Mouse (Mus musculus): Measurements from ENCODE around the gene Itpr3. TPM values are rescaled to one million over a fixed set of nuclear protein-coding genes. Genes with fewer than 3 reads are reported as not detected.

The Itpr3 gene
- polyA plus RNA-seq, 1 experiment from 2014 or later = 2.2 TPM

- no peak overlapping the region for H3K9ac ChIP-seq
- ATAC-seq (ENCODE audit: low FRiP score, low read depth) = no peak
- no peaks in the 10 kb centered on the region for H3K9me3 ChIP-seq
- no peaks in the 10 kb centered on the region for H3K36me3 ChIP-seq
- 80% methylated on average over 6 of the region's 6 CpGs for WGBS
- H3K4me1 ChIP-seq = peaks cover 13% of the 10 kb centered on the region; the same call in 1 of the 2 replicates
- H3K27ac ChIP-seq = no peak overlapping the region
- H3K4me2 ChIP-seq (replicated peaks) = no peak overlapping the region
- no peak overlapping the region for H3K4me3 ChIP-seq
- no peaks in the 10 kb centered on the region for H3K27me3 ChIP-seq (replicated peaks)
Observed at GRCm38 (mm10) chr17:27154881-27155280, 97.8 kb downstream of the Itpr3 start.

DNA sequence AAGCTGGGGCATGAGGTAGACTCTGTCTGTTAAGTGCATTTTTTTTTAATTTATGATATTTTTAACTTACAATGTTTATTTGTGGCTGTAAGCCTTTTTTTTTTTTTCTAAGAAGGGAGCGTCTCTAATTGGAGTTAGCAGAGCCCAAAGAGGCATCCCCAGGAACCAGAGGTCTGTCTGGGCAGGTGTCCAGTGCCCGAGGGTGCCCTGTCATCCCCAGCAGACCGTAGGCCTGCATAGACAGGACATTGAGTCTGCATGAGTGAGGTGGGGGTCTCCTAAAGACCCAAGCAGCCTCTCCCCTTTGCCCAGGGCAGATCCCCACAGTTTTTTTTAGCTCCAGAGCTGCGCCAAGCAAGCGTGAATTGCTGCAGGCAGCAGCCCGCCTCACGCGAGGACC lies 98.6 kb downstream of the Itpr3 start:
- no peaks in the 10 kb centered on the region for H3K9me3 ChIP-seq
- no peaks in the 10 kb centered on the region for H3K27me3 ChIP-seq (replicated peaks)
- 68% methylated on average over 8 of the region's 8 CpGs for WGBS
- peaks cover 13% of the 10 kb centered on the region; the same call in 1 of the 2 replicates for H3K4me1 ChIP-seq
- no peak overlapping the region for H3K4me2 ChIP-seq (replicated peaks)
- H3K27ac ChIP-seq = no peak overlapping the region
- H3K4me3 ChIP-seq = no peak overlapping the region
- no peak for ATAC-seq (ENCODE audit: low FRiP score, low read depth)
- H3K9ac ChIP-seq = no peak overlapping the region
- no peaks in the 10 kb centered on the region for H3K36me3 ChIP-seq

- WGBS = 83% methylated on average over 6 of the region's 6 CpGs
Observed at GRCm38 (mm10) chr17:27158439-27158838, 101.3 kb downstream of the Itpr3 start.

GRCm38 (mm10) chr17:27159169-27159568 lies 102.1 kb downstream of the Itpr3 start:
- H3K27ac ChIP-seq = no peak overlapping the region
- WGBS = 79% methylated on average over 7 of the region's 7 CpGs
- H3K4me1 ChIP-seq = 0 out of 2 replicates have a peak, but pooled peaks cover 9% of the 10 kb centered on the region
- H3K4me3 ChIP-seq = no peak overlapping the region
- H3K27me3 ChIP-seq (replicated peaks) = no peaks in the 10 kb centered on the region
- no peaks in the 10 kb centered on the region for H3K36me3 ChIP-seq
- no peak overlapping the region for H3K9ac ChIP-seq
- H3K9me3 ChIP-seq = no peaks in the 10 kb centered on the region
- no peak for ATAC-seq (ENCODE audit: low FRiP score, low read depth)
- no peak overlapping the region for H3K4me2 ChIP-seq (replicated peaks)

More at GRCm38 (mm10) chr17:27158439-27158838, 101.3 kb downstream of the Itpr3 start:
- H3K4me3 ChIP-seq = no peak overlapping the region
- no peak overlapping the region for H3K4me2 ChIP-seq (replicated peaks)
- no peak for ATAC-seq (ENCODE audit: low FRiP score, low read depth)
- no peaks in the 10 kb centered on the region for H3K36me3 ChIP-seq
- H3K27ac ChIP-seq = no peak overlapping the region
- no peak overlapping the region for H3K9ac ChIP-seq
- no peaks in the 10 kb centered on the region for H3K27me3 ChIP-seq (replicated peaks)
- H3K9me3 ChIP-seq = no peaks in the 10 kb centered on the region
- peaks cover 11% of the 10 kb centered on the region; the same call in 1 of the 2 replicates for H3K4me1 ChIP-seq

- H3K36me3 ChIP-seq = no peaks in the 10 kb centered on the region
- no peak overlapping the region for H3K9ac ChIP-seq
- H3K9me3 ChIP-seq = no peaks in the 10 kb centered on the region
- ATAC-seq (ENCODE audit: low FRiP score, low read depth) = no peak
- H3K4me3 ChIP-seq = no peak overlapping the region
- no peak overlapping the region for H3K27ac ChIP-seq
- H3K4me1 ChIP-seq = peaks cover 15% of the 10 kb centered on the region; the same call in 1 of the 2 replicates
- WGBS = 77% methylated on average over 4 of the region's 4 CpGs
- no peak overlapping the region for H3K4me2 ChIP-seq (replicated peaks)
- H3K27me3 ChIP-seq (replicated peaks) = no peaks in the 10 kb centered on the region
Observed at GRCm38 (mm10) chr17:27160905-27161304, 103.8 kb downstream of the Itpr3 start.

DNA sequence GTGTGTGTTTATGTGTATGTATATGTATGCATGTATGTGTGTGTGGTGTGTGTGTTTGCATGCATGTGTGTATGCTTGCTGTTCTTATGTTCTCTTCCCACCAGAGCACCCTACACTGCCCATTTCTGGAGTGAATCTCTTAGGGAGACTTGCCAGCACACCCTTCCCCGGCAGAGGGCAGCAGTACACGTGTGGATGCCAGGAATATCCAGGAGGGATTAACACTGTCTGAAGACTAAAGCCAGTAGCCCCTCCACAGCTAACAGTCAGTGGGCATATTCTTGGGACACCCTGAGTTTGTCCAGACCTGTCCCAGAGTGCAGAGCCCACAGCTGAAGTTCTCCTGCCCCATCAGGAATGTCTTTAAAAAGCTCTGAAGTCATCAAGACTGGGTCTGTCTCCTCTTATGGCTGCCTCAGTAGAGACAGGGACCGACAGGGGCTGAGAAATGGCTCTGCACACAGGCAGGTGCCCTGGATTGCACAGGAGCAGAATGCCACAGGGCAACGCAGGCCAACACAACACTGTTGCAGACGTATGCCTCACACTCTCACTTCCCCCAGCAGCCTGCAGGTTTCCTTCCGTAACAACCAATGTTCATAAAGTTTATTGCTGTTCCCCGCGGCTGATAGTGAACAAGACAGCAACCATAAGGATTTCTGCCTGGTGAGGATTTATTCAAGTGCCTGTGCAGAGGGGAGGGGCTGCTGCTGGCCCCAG lies 108.1 kb downstream of the Itpr3 start:
- Histone ChIP-seq H3K9me3 (no peaks in the 10 kb centered on the region), H3K36me3 (no peaks in the 10 kb centered on the region), H3K27me3 (replicated peaks) (no peaks in the 10 kb centered on the region), H3K4me3 (no peak overlapping the region), H3K9ac (no peak overlapping the region), H3K4me1 (peaks cover 18% of the 10 kb centered on the region), H3K27ac (no peak overlapping the region), H3K4me2 (replicated peaks) (no peak overlapping the region)
- 48% methylated on average over 8 of the region's 8 CpGs for WGBS
- no peak for ATAC-seq (ENCODE audit: low FRiP score, low read depth)

GRCm38 (mm10) chr17:27166901-27167300 lies 109.8 kb downstream of the Itpr3 start:
- Histone ChIP-seq H3K4me2 (replicated peaks) (no peak overlapping the region), H3K9me3 (no peaks in the 10 kb centered on the region), H3K27me3 (replicated peaks) (no peaks in the 10 kb centered on the region; the same call in 1 of the 2 replicates), H3K4me1 (peaks cover 18% of the 10 kb centered on the region), H3K27ac (no peak overlapping the region), H3K36me3 (no peaks in the 10 kb centered on the region), H3K9ac (no peak overlapping the region), H3K4me3 (no peak overlapping the region)
- no peak for ATAC-seq (ENCODE audit: low FRiP score, low read depth)
- WGBS = 71% methylated on average over 6 of the region's 6 CpGs

- Histone ChIP-seq H3K9me3 (no peaks in the 10 kb centered on the region), H3K36me3 (no peaks in the 10 kb centered on the region), H3K4me3 (no peak within 1 kb of the TSS), H3K27ac (no peak within 1 kb of the TSS), H3K27me3 (replicated peaks) (no peaks in the 10 kb centered on the region; the same call in 1 of the 2 replicates), H3K9ac (no peak within 1 kb of the TSS; the same call in 1 of the 2 replicates), H3K4me1 (peaks cover 18% of the 10 kb centered on the region), H3K4me2 (replicated peaks) (no peak within 1 kb of the TSS)
- ATAC-seq (ENCODE audit: low FRiP score, low read depth) = no peak
- 68% methylated on average over 4 of the region's 4 CpGs for WGBS
Observed at GRCm38 (mm10) chr17:27167545-27167944, 110.4 kb downstream of the Itpr3 start, which contains the start of gene Ip6k3. TSS of gene Ip6k3 (minus strand) at chr17:27167795.

GRCm38 (mm10) chr17:27168569-27168968 lies 111.5 kb downstream of the Itpr3 start:
- Histone ChIP-seq H3K27ac (no peak overlapping the region), H3K4me3 (no peak overlapping the region), H3K4me1 (peaks cover 15% of the 10 kb centered on the region)

GRCm38 (mm10) chr17:27169952-27170695 lies 113.0 kb downstream of the Itpr3 start:
- no peak for ATAC-seq (ENCODE audit: low FRiP score, low read depth)
- no peaks in the 10 kb centered on the region for H3K9me3 ChIP-seq
- H3K9ac ChIP-seq = no peak overlapping the region
- H3K36me3 ChIP-seq = no peaks in the 10 kb centered on the region
- H3K4me1 ChIP-seq = peaks cover 18% of the 10 kb centered on the region
- H3K27ac ChIP-seq = no peak overlapping the region
- H3K27me3 ChIP-seq (replicated peaks) = no peaks in the 10 kb centered on the region; the same call in 1 of the 2 replicates
- H3K4me2 ChIP-seq (replicated peaks) = no peak overlapping the region
- 78% methylated on average over 11 of the region's 11 CpGs for WGBS
- no peak overlapping the region for H3K4me3 ChIP-seq

More at GRCm38 (mm10) chr17:27168569-27168968, 111.5 kb downstream of the Itpr3 start:
- no peaks in the 10 kb centered on the region for H3K9me3 ChIP-seq
- H3K36me3 ChIP-seq = no peaks in the 10 kb centered on the region
- no peak for ATAC-seq (ENCODE audit: low FRiP score, low read depth)
- H3K4me2 ChIP-seq (replicated peaks) = no peak overlapping the region
- no peak overlapping the region for H3K9ac ChIP-seq
- 94% methylated on average over 4 of the region's 4 CpGs for WGBS
- no peaks in the 10 kb centered on the region; the same call in 1 of the 2 replicates for H3K27me3 ChIP-seq (replicated peaks)

DNA sequence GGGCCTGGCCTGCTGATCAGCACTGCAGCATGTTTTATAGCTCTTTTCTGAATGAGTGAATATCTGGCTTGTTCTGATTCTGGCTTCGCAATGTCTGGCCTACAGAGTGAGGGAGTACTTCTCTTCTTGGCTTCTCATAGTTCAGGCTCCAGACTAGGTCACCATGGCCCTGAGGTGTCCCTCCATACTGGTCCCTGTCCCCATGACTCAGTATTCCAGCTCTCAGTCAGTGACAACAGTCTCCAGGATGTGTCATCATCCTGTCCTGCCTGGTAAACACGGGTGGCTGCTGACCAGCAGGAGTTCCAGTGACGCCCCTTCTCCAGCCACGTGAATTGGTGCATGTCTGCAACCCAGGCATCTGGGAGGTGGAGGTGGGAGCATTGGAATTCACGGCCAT lies 114.0 kb downstream of the Itpr3 start:
- H3K27me3 ChIP-seq (replicated peaks) = no peaks in the 10 kb centered on the region; the same call in 1 of the 2 replicates
- H3K27ac ChIP-seq = no peak overlapping the region
- no peak overlapping the region for H3K4me2 ChIP-seq (replicated peaks)
- H3K4me1 ChIP-seq = peaks cover 22% of the 10 kb centered on the region
- WGBS = 76% methylated on average over 5 of the region's 5 CpGs
- H3K9me3 ChIP-seq = no peaks in the 10 kb centered on the region
- no peak overlapping the region for H3K9ac ChIP-seq
- no peaks in the 10 kb centered on the region for H3K36me3 ChIP-seq
- ATAC-seq (ENCODE audit: low FRiP score, low read depth) = no peak
- no peak overlapping the region for H3K4me3 ChIP-seq
